Mouse (Mus musculus) ovary, postnatal 36 days (tissue): Measurements from ENCODE around the gene 9330182O14Rik.

Source experiments
- DNase-seq: peaks from one replicate; pipeline ENCODE4 v3.0.0; 2022; ENCODE audit warnings: low spot score, mixed read lengths

Gene 9330182O14Rik

DNA sequence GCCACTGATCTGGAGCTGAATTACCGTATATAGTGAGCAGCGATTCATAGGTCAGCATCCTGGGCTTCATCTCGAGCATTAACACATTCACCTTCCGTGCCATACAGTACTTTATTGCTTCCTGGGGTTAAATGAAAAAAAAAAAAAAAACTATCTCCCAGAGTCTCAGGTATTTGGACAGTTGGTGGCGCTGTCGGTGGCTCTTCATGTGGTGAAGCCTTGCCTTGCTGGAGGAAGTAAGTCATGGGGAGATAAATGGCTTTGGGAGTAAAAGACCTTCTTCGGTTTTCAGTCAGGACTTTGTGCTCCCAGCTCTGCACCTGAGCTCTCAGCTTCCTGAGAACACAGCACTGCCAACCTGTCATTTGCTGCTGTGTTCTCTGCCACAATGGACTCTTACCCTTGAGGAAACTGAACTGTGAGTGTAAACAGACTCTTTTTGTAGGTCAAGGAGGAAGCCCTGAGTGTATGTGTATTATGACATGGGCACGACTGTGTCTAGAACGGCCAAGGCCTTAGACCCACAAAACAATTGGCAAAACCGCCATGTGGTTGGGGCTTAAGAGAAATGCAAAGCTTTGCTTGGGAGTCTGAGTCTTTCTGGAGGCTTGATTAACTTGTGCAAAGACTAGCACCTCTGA is at the start of gene 9330182O14Rik:
9330182O14Rik (plus strand) TSS at position 214 of the 641 bp plus-strand sequence.
- DNase-seq, result no peak

DNA sequence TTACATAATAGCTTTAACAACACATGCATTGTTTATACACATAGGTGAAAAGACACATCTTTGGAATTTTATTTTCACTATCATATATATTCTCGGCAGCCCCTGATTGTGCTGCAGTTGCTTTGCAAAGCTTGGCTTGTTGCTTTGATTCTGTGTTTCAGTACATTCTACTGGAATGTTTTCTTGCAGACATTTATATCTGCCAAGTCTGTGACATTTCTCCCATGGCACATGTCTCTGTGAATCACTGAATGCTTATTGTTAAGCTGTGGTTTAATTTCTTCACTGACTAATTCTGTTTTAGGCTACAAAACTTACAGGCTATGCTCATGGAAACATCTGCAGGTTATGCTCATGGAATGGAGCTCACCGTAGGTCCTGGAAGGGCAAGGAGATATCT is 30.9 kb upstream of the 9330182O14Rik start:
- DNase-seq, result no peak

DNA sequence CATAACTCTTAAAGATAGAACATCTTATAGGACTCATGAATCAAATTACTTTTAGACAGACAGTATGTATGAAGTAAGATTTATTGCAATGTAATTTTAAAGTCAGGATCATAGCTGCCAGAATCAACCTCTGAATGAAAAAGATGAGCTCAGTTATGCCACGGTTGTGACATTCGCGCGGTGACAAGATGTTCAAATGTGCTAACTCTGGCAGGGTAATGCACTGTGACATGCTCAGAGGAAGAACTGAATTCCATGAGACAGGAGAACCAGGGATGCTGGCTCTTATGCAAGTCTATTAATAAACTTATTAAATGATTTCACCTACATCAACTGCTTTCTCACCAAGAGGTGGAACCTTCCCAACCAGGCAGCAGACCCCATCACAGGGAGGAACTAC is 28.5 kb upstream of the 9330182O14Rik start:
- no peak for DNase-seq

DNA sequence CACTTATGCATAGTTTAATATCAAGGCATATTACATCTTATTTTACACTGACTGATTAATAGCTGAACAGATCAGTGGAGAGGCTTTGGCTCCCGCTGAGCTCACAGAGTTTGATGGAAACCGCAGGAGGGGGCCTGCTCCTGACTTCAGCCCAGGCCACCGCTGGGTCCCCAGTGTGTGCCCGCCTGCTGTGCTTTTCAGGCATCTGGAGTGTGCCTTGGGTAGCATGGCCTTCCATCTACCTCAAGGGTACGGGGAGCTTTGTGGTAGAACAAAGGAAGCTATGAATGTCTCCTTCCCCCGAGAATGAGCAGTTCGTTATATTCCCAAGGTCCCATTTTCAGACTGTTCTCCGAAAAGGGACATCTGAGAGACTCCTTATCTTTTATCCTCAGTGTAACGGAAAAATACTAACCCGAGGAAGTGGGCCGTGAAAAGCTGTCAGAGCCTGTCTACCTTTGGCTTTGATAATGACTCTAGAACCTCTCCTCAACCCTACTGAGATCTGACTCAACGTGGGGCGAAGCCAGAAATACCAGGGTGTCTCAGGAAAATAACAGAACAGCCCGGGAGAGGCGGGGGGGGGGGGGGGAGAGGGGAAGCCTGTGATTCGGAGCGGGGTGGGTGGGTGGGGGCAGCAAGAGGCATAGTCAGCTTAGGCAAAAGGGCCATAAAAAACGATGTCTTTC is 20.1 kb upstream of the 9330182O14Rik start:
- DNase-seq, result no peak

DNA sequence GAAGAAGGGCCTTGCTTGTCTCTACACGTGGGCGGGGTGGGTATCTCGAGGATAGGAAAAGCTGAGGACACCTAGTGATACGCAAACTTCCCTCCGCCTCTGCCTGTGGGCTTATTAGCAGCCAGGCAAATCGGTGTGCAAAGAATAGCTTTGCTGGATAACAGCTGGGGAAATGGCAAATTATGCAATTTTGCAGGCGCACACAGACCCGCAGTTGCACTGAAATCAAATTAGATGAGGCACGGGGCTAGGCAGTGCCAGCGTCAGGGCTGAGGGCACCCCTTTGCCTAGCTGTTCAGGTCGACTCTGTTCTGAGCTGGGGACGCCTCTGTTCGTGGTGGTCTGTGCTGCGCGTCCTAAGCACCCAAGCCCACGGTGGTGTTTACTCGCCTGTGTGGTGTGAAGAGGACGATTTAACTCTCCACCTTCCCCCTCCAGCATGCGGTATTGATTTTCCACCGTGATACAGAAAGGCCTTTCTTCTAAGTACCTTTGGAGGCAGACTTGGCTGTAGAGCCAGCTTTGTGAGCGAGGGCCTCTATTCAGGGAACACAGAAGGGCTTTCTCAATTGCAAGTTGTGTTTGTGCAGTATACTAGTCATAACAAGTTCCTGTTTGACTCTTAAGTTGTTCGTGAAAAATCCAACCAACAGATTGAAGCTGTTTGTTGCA is 19.4 kb upstream of the 9330182O14Rik start:
- DNase-seq, result no peak

DNA sequence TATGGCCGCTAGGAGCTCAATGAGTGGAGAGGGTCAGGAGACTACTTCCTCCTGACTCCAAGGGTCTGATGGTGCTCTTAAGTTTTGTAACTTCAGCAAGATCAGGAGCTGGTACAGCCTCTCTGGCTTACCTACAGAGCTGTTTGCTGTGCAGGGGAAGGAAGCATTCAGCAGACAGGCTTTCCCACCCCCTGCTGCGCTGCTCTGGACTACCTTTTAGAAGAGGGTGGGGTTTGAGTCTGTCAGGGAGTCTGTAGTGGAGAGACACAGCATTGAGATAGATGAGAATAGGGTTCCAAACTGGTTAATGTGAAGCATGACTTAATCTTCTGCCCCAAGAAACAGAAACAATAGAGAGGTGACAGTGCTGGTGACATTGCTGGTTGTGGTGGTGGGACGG is 17.8 kb upstream of the 9330182O14Rik start:
- DNase-seq, result no peak

DNA sequence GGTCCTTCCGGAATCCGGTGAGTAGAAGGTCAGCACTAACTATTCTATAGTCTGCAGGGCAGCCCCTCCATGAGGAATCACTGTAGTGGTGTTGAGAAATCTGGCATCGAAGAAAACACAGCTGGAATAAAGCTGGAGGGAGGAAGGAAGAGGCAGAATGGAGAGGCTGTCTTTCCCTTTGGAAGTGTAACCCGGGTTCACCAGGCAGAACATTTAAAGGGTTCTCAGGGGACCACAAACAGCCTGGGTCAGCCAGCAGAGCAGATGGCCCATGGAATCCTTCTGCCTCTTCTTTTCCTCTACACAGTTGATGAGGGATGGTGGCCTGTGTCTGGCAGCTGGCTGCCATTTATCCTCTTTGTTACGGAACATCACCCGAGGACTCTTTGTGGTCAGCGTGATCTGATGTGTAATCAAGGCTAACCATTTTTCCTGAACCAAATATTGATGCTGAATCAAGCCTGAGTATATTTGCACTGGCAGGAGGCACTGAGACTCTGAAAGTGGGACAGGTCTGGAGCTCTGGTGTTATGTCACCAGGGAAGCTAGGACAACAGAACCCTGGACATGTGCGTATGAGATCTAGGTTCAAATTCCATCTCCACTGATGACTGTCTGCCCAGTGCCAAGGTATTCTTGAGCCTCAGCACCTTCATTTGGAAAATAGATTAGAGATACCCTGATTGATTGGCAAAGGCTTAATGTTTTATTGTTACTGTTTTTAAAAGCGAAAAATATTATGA is 9.8 kb upstream of the 9330182O14Rik start:
- DNase-seq, result no peak

DNA sequence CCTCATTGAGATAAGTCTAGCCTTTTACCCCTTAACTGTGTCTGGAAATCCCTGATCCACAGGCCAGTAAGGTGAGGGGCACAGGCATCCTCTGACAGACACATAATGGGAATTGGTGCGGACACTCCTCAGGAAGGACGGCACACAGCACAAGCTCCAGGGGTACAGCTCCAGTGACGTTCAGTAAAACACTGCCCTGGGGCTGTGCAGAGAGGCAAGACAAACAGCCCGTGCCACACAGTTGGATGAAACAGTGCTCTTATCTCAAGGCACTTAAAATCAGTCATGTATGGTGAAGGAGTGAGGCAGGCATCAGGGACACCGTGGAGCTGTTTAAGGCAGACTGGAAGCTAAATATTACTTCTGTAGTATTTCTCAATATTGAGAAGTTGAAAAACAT is 4.7 kb upstream of the 9330182O14Rik start:
- DNase-seq, result no peak

DNA sequence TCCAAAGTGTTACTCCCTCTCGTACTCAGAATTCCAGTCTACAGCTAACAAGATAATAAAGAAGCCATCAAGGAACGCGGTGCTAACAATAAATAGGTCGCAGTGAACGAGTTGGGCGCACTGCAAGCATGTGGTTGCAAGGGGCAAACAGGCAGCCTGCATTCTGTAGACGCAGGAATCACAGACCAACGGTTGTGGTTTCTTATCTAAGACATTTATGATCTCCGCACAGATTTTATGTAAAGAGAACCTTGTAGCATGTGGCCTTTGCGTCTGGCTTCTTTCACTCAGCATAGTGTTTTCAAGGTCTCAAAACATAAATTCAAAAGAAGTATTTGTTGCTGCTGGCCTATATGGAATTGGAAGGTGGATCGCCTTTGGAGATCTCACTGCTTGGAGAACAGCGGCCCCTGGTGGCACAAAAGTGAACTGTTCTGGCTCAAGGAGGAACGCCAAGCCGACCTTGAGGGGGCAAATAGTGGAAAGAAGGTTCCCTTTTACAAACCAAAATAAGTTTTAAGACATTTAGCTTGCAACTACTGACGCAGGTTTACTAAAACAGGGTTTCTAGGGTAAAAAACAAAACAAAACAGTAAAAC is 3.2 kb upstream of the 9330182O14Rik start:
- DNase-seq, result peak; percentile 78

DNA sequence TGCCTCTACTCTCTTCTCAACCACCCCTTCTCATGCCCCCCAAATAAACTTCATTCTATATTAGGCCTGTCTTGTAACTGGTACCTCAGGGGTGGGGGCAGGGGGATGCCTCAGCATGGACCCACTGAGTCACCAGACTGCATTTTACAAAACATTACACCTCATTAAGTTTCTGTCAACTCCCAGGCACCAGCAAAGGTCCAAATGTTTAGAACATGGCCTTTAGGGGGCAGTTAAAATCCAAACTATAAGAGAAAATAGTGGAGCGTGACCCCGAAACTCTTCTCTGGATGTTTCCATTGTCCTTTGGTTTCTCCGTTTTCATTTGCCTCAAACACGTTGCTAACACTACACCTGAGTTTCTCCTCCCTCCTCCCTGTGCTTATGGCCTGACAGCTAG is 1.8 kb upstream of the 9330182O14Rik start:
- no peak for DNase-seq

DNA sequence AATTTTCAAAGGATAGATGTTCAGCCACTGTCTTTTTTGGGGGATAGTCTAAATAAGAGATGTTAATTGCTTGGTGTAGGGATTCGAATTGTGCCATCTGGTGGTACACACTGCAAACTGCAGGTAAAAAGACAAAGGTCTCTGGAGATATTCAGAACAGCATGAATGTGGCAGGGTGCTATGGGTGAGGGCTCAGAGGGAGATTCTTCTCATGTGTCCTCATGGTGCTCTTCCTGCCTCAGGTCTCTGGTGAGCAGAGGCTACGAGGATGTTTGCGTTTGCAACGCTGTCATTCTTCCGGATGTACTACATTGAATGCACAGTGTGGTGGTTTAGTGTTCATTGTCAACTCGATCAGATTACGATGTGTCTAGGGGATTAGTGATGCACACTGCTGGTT is 10.1 kb downstream of the 9330182O14Rik start:
- DNase-seq, result no peak

DNA sequence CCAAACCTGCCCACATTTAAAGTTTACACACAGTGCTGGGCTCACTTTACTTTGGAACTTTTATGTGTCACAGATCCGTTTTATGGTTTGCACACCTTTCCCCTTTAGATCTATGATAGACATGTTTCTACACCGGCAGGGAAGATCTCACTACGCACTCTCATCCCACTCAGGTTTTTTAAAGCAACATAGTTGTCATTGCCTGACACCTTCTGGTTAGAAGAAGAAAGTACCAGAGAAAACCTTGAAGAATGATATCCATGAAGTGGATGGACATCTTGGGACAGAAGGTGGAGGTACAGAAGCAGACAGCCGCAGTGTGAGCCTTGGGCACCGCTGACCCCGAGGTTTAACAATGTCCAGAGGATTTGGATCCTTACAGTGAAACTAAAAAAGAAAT is 23.5 kb downstream of the 9330182O14Rik start:
- DNase-seq, result no peak

DNA sequence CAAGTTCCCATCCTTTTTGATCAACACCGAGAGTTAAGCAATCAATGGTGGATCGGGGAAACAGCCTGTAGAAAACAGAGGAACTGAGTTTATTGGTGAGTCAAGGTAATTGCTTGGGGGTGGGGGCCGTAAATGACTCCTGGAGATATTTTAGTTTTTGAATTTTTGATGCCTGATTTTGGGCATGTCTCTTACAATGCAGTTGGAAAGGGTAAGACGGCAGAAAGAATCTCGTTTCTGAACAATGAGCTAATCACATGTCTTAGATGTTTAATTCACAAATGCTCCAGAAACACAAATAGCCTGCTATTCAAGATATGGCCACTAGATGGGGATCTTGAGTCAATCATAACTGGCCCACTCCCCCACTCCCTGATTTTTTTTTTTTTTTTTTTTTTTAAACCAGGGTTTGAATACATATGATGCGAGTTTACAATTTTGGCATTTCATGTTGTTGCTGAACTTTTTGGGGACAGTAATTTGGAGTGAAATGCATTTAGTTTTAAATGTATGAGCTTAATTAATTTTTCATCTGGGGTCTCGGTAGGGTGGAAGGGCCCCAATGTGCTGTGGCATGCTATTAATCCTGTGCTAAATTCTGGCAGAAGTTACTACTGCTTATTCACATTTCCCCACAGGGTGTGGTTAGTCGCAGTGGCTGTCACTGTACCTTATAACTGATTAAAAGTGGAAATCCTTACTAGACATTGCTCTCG is 32.6 kb downstream of the 9330182O14Rik start:
- peak; percentile 7 for DNase-seq

DNA sequence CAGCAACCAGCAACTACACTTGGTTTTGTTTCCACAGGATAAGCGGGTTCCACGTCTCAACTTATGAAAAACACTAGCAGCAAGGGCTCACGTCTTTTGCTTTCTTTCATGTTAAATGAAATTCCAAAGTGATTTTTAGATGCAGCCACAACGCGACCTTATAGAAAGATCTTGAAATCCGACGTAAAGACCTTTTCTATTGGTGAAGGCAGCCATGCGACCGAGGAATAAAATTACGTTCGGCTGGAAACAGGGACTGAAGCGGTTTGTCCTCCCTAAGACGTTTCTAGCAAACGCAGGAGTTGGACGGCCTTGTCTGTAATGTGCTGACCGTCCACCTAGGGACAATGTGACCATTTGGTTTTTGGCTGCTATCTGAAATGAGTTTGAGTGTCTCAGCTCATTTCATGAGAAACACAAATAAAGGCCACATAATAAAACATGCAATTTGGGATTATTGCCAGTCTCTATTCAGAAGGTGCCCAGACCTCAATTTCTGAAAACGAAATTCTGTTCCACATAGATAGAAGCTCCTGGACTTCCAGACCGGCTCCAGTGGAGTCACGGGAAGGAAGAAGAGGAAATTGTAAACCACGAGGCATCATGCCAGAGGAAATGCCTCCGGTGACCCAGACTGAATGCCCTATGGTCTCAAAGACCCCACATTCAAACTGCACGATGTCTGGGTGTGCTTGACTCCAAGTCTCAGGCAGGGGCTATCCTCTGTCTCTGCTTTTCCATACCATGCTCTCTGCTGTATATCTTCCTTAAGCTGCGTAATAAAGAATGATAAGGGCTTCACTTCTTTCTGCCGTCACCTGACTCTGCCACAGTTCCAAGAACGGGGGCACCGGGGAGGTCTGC is 33.3 kb downstream of the 9330182O14Rik start:
- DNase-seq, result peak; percentile 17

DNA sequence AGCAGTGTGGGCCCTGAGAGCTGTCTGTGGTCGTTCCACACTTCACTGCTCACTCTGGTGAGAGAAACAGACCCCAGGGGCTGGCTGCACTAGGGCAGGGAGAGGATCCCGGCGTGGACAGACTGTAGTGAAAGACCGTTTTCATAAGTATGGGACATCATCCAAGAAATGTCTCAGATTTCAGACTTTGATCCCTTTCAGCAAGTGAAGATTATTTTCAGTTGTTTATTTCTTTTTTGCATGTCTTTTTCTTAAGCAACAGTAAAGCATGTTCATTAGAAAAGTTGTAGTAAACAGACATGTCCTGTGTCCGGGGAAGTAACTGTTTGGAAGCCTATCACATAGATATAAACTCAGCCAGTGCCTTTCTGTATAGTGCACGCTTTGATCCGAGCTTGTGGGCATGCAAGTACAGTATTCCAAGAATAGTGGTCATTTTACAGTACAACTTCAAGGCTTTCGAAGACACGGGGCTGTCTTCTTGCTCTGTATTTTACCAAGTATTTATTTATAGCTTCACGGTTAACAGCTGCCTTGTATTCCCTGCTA is 34.0 kb downstream of the 9330182O14Rik start:
- no peak for DNase-seq

DNA sequence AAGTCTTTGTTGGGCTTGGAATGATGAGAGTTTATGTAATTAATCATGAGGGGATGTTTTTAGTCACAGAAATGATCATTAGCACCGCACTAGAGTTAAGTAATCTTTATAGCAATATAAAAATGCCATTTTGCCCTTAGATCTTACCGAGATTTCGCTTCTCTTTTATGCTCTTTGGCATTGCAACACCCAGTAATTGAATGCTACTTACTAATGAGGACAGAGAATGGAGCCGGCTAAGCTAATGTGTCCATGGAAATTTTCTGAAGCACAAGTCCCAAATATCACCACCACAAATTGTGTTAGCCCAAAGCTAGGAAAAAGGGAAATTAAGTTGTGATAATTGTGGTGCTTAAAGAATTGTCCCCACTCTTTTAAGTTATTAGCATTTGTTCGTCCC is 34.9 kb downstream of the 9330182O14Rik start:
- no peak for DNase-seq

DNA sequence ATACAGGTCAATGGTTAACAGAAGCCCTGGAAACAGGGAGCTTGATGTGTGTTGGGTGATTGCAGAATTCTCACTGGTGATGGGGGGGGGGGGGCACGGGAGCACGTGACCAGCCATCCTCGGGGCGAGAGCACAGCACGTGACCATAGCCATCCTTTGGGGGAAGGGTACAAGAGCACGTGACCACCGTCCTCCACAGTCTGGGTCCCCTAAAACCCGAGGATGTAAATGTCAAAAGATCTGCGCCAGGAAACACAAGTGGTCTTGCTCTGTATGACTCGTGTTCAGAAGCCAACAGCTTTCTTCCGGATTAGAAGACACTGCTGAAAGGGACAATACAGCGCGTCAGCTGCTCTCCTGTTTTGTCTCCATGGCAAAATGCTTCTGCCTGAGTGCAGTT is 35.5 kb downstream of the 9330182O14Rik start:
- DNase-seq, result no peak

DNA sequence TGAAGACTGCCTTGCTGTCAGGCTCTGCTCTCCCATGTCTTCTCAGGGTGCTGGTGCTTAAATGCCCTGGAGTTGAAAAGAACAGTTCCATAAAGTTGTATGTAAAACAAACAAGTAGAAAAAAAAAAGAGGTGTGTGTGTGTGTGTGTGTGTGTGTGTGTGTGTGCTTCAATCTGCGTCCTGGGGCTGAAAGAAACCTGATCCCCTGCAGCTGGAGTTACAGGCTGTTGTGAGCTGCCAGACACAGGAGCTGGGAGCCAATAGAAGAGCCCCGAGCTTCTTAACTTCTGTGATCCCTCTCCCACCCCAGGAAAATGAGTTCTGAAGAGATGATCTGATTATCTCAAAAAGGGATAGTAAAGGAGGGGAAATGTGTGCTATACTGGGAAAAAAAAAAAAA is 45.3 kb downstream of the 9330182O14Rik start:
- no peak for DNase-seq

DNA sequence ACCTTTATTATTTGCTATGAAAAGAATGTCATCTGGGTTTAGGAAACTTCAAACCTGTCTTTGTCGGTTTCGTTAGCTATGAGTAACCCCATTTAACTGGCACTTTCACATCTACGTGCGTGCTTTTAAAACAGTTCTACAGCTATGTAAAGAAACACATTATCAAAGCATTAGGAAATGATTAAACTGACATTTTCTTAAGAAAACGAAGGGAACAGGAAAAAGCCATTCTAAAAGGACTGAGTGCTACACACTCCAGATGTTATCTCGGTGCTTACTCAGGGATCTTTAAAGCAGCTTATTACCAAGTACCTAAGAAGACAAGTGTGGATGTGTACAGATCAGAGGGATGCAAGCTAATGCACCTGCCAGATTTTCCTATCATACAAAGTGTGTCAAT is 52.9 kb downstream of the 9330182O14Rik start:
- DNase-seq, result no peak
